Mouse (Mus musculus) kidney, adult 2 months (tissue): ENCODE results near the gene Chia1. TPM values are rescaled to one million over a fixed set of nuclear protein-coding genes. Genes with fewer than 3 reads are reported as not detected.
"Not testable (repeated sequence)": the region's sequence is repeated elsewhere in the genome, so short reads cannot be mapped to it uniquely, and the experiment has no call there.

Experiments used
- DNase-seq: peaks from one replicate; pipeline ENCODE4 v3.0.0; 2021
- H3K27ac ChIP-seq: fragments of 200-500 bp; 2 replicates; pipeline ENCODE4 v1.5.1; 2012; ENCODE audit warnings: low read depth, low read length, control low read depth, inconsistent platforms; ENCODE audit not compliant: insufficient read depth
- H3K27me3 ChIP-seq: fragments of 200-500 bp; replicated peaks from 2 replicates; pipeline ENCODE4 v1.6.1; 2012; ENCODE audit warnings: mild to moderate bottlenecking, moderate library complexity, low read length, inconsistent platforms; ENCODE audit not compliant: control insufficient read depth, insufficient read depth
- H3K36me3 ChIP-seq: fragments of 200-500 bp; 2 replicates; pipeline ENCODE4 v1.6.1; 2012; ENCODE audit warnings: mild to moderate bottlenecking, moderate library complexity, low read length, inconsistent platforms; ENCODE audit not compliant: control insufficient read depth, insufficient read depth
- H3K4me1 ChIP-seq: fragments of 200-500 bp; 2 replicates; pipeline ENCODE4 v1.6.1; 2011; ENCODE audit warnings: low read length; ENCODE audit not compliant: control insufficient read depth, insufficient read depth
- H3K4me3 ChIP-seq: fragments of 200-500 bp; 2 replicates; pipeline ENCODE4 v1.5.1; 2011; ENCODE audit warnings: mild to moderate bottlenecking, low read depth, low read length, control low read depth; ENCODE audit not compliant: insufficient read depth
- CTCF ChIP-seq: fragments of 200-500 bp; conservative IDR thresholded peaks from 2 replicates; pipeline ENCODE4 v1.5.1; 2011; ENCODE audit warnings: low read depth, mild to moderate bottlenecking, control low read depth, low read length, moderate library complexity, mixed read lengths; ENCODE audit not compliant: insufficient read depth, insufficient read length
- POLR2A ChIP-seq: fragments of 200-500 bp; IDR thresholded peaks from one replicate; pipeline ENCODE4 v1.6.1; 2011; ENCODE audit warnings: low read depth, low read length, control low read depth
- WGBS: fragments of 180-500 bp; shearing (Covaris S2); methylation state at CpG from one replicate; pipeline ENCODE4 v1.1.7; 2018; 5-methylcytosine and 5-hydroxymethylcytosine counted together
- polyA plus RNA-seq: library from polyadenylated mRNA; depleted of rRNA; stranded (reverse); fragments of >200 nt; gene quantifications from 2 replicates; pipeline ENCODE4 v1.2.3, GENCODE M21; 2012; rRNA removed

Gene Chia1
- polyA plus RNA-seq = 0.11 TPM in 2 replicates

DNA sequence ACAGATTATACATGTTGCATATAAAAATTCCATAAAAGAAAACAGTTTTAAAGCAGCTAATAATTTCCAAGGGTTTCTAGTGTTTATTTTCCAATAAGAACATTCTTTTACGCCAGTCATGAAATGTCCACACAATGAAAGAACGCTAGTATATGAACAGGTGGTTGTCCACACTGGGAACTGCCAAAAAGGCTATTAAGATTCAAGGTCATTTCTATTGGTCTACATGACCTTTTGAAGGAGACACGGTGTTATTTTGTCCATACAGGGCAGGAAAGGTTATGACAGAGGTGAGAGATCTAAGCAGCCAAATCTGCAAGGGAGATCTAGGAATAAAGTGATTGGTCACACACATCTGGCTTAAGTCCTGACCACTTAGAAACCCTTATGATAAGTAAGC lies at the start of gene Chia1:
Gene Chia1, plus strand, starts transcription at position 301 of the 400 bp plus-strand sequence.
- H3K4me3 ChIP-seq = no peak within 1 kb of the TSS
- no peaks in the 10 kb centered on the region for H3K36me3 ChIP-seq
- no peaks in the 10 kb centered on the region for H3K4me1 ChIP-seq
- WGBS = 74% methylated on average over 3 of the region's 3 CpGs
- no peak within 1 kb of the TSS for H3K27ac ChIP-seq
- no peaks in the 10 kb centered on the region for H3K27me3 ChIP-seq
- DNase-seq = no peak
- TF ChIP-seq POLR2A = no peak
- no peak for TF ChIP-seq CTCF

DNA sequence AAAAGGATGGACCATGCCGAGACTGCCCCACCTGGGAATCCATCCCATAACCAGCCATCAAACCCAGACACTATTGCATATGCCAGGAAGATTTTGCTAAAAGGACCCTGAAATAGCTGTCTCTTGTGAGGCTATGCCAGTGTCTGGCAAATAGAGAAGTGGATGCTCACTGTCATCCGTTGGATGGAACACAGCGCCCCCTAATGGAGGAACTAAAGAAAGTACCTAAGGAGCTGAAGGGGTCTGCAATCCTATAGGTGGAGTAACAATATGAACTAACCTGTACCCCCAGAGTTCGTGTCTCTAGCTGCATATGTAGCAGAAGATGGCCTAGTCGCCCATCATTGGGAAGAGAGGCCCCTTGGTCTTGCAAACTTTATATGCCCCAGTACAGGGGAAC lies 45.3 kb upstream of the Chia1 start:
- H3K4me1 ChIP-seq, H3K4me3 ChIP-seq, DNase-seq, H3K27me3 ChIP-seq, H3K27ac ChIP-seq, H3K36me3 ChIP-seq: not testable (repeated sequence)
- 35% methylated on average over 5 of the region's 5 CpGs for WGBS

DNA sequence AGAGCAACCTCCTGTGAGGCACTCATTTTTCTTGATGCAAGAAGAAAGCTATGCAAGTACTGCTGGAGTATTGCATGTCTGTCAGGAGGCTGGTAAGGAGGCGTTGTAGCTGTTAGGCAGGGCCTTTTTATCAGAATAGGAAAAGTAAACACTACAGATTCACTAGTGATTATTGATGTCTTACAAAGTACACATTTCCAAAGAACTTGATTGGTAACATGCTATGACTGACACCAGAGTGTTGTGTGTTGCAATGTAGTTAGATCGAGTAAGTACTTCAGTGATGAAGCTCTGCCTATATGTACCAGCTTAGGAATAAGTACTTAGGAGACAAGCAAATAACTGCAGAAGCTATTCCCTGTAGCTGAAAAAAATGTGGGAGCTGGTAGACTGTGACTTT lies 42.0 kb upstream of the Chia1 start:
- H3K27ac ChIP-seq = no peak overlapping the region
- H3K4me3 ChIP-seq = no peak overlapping the region
- no peaks in the 10 kb centered on the region for H3K36me3 ChIP-seq
- WGBS = 83% methylated on average over 2 of the region's 2 CpGs
- no peaks in the 10 kb centered on the region for H3K4me1 ChIP-seq
- no peak for DNase-seq
- TF ChIP-seq POLR2A = no peak
- TF ChIP-seq CTCF = no peak
- no peaks in the 10 kb centered on the region for H3K27me3 ChIP-seq

- DNase-seq = no peak
- H3K27me3 ChIP-seq = no peaks in the 10 kb centered on the region
- no peak for TF ChIP-seq CTCF
- no peak for TF ChIP-seq POLR2A
- no peaks in the 10 kb centered on the region for H3K36me3 ChIP-seq
- 44% methylated on average over 1 of the region's 1 CpGs for WGBS
- H3K4me1 ChIP-seq = no peaks in the 10 kb centered on the region
- no peak overlapping the region for H3K4me3 ChIP-seq
- no peak overlapping the region for H3K27ac ChIP-seq
Measured at GRCm38 (mm10) chr3:106074824-106075223, 38.2 kb upstream of the Chia1 start.

DNA sequence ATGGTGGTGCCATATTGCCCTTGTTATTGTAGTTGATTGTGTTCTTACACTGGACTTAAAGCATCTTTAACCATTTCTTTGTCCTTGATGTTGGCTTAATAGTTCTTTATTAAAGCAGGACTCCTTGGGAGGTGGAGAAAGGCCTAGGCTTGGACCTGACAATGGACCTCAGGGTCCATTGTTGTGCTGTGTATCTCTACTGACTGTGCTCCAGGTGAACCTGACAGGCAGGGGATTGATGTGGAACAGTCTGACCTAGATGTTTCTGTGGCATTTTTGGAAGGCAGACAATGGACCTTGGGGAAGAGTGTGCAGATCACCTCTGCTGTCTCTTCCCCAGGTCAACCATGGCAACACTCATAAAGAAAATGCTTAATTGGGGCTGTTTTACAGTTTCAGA lies 14.0 kb downstream of the Chia1 start:
- Histone ChIP-seq H3K4me3 (no peak overlapping the region), H3K36me3 (no peaks in the 10 kb centered on the region), H3K27ac (no peak overlapping the region), H3K27me3 (no peaks in the 10 kb centered on the region), H3K4me1 (no peaks in the 10 kb centered on the region)
- no peak for DNase-seq
- TF ChIP-seq POLR2A (no peak), CTCF (no peak)

- no peak for DNase-seq
- WGBS = 66% methylated on average over 4 of the region's 4 CpGs
- no peaks in the 10 kb centered on the region for H3K4me1 ChIP-seq
Measured at GRCm38 (mm10) chr3:106128807-106129493, 15.9 kb downstream of the Chia1 start.

DNA sequence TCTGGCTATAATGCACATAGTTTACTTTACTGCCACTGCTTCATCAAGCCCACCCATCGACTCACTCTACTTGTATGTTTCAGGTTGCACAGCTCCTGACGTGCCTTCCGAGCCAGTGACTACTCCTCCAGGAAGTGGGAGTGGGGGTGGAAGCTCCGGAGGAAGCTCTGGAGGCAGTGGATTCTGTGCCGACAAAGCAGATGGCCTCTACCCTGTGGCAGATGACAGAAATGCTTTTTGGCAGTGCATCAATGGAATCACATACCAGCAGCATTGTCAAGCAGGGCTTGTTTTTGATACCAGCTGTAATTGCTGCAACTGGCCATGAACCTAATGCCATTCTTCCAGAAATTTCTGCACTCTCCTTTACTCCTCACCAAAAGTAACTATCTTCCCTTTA lies 18.7 kb downstream of the Chia1 start:
- no peak overlapping the region for H3K4me3 ChIP-seq
- no peaks in the 10 kb centered on the region for H3K36me3 ChIP-seq
- TF ChIP-seq POLR2A = no peak
- no peak for TF ChIP-seq CTCF
- H3K27ac ChIP-seq = no peak overlapping the region
- peaks cover 2% of the 10 kb centered on the region; the same call in 1 of the 2 replicates for H3K27me3 ChIP-seq
- no peak for DNase-seq
- H3K4me1 ChIP-seq = no peaks in the 10 kb centered on the region
- 56% methylated on average over 5 of the region's 5 CpGs for WGBS

More at GRCm38 (mm10) chr3:106128807-106129493, 15.9 kb downstream of the Chia1 start:
- Histone ChIP-seq H3K36me3 (no peaks in the 10 kb centered on the region), H3K27ac (no peak overlapping the region), H3K27me3 (peaks cover 2% of the 10 kb centered on the region; the same call in 1 of the 2 replicates), H3K4me3 (no peak overlapping the region)
- no peak for TF ChIP-seq POLR2A
- no peak for TF ChIP-seq CTCF
